Mouse (Mus musculus): ENCODE data around the gene Lpin3.

The Lpin3 gene

DNA sequence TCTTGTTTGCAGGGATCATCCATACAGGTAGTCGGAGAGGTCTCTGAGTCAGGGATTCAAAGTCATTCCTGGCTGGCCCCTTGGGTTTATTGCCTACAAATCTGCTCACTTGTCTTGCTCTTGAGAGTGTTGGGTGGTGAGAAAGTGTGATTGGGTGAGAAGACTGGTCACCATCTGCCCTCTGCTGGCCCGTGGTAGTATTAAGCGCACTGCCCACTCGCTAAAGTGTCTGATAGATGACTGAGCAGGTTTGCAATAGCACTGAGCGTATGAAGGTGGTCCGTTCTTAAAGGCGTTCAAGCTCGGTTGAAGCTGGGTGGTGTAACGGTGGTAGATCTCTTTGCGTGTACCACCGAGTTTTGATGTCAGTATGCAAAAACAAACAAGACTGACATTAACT lies 6.8 kb downstream of the Lpin3 start:
- peak; percentile 93 for DNase-seq (ENCODE audit: low read depth, low spot score)

DNA sequence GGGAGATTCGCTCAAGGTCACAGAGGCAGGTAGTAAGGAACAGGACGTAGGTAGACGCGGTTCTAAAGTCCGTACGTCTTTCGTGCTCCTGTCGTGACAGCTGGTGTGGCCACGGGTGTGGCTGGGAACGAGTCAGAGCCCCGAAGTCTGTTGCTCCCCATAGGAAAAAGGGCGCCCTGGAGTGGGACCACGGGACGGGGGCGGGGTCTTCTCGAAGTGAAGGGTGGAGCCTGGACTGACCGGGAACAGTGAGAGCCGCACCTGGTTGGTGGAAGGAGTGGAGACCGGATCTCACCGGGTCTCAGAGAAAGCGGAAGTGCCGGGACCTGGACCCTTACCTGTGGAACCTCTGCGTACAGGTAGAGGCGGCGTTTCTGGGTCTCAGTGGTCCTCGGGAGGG lies 7.4 kb downstream of the Lpin3 start:
- DNase-seq (ENCODE audit: low read depth, low spot score): peak; percentile 45

DNA sequence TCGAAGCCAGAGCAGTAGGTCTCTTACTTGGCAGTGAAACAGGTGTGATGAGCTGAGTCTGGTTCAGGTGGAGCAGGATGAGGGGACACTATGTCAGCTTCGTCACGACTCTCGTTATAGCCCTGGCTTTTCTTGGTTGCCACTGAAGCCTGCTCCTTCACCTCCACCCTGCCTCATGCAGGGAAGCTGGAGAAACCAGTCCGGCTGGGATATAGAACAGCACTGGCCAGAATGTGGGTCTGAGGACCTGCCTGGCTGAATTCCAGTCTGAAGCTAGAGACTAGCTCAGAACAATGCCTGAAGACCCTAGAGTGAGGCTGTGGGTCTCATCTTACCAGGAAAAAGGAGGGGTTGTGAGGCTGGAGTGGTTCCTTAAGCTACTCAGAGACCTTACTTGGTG lies 10.6 kb downstream of the Lpin3 start:
- DNase-seq (ENCODE audit: low read depth, low spot score): no peak

DNA sequence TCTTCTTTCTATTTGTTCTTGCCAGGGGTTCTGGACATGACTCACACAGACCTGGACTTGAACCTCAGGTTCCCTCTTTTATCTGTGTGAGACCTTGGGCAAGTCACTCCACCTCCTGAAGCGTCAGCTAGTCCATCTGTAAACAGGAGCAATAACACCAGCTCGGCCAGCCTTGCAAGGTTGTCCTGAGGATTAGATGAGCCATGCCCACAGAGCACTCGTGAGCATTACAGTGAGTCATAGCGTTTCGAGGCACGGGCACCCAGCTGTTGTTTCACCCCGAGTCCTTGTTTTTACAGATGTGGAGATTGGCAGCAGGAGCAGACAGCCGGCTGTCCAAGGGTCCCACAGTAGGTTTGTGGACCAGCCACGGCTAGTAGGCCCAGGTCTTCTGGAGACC lies 11.2 kb downstream of the Lpin3 start:
- no peak for DNase-seq (ENCODE audit: low read depth, low spot score)

DNA sequence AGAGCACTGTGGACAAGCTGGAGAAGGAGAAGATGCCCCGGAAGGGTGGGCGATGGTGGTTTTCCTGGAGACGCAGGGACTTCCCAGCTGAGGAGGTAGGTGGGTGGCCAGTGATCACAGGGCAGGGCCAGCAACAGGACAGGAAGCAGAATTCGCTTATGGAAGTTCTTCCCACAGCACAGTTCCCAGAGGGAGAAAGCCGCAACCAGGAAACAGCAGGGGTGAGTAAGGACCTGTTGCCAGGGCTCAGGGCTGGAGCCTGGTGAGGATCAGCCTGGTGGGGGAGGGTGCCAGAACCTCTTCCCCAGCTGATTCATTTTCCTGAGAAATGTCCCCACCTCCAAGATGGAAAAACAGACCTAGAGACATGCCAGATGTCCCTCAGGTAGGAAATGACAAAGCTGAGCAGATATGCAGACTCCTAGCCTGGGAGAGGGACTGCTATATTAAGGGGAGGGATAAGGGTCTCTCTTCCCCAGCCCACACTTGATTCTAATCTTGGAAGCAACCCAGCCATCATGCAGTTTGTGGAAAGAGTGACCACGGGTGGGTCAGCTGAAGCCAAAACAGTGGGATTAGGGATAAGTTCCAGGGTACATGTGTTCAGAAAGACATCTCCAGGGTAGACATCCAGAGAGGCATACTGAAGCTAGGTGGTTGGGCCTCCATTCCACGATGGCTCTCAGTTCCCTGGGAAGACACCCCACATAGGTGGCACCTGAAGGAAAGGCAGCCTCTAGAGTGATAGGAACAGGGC lies 21.4 kb downstream of the Lpin3 start:
- no peak for DNase-seq (ENCODE audit: low read depth, low spot score)

DNA sequence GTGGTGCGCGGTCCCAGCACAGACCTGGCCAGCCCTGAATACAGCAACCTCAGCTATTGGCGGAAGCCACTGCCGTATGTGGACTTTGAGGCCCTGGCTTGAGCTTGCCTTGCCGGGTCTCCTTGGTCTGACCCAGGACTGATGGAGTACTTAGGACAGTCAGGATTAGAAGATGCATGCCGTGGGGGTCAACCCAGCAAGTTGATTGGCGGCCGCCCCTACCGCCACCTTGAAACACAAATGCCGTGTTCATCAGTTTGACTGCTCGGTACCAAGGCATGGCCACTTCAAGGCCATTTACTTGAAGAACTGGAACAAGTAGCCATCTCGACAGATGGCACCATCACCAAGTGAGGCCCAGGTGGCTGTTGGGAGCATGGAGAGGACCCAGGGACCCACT lies 24.8 kb downstream of the Lpin3 start:
- DNase-seq (ENCODE audit: low read depth, low spot score): peak; percentile 47

DNA sequence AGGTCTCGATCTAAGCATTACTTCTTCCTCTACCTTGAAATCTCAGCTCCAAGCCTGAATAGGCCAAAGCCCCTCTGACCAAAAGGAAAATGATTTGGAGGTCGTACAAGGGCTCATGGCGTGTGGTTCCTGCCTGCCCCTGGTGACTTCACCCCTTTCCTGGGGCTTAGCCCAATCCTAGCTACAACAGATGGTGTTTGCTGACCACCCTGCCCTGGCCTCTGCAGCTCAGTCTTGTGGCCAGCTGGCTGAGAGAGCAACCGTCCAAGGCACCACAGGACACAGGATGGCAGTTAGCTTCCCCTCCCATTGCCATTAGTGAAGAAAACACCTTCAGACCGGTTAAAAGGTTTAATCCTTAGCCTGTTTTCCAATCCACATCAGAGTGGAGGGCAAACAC lies 25.6 kb downstream of the Lpin3 start:
- peak; percentile 94 for DNase-seq (ENCODE audit: low read depth, low spot score)

DNA sequence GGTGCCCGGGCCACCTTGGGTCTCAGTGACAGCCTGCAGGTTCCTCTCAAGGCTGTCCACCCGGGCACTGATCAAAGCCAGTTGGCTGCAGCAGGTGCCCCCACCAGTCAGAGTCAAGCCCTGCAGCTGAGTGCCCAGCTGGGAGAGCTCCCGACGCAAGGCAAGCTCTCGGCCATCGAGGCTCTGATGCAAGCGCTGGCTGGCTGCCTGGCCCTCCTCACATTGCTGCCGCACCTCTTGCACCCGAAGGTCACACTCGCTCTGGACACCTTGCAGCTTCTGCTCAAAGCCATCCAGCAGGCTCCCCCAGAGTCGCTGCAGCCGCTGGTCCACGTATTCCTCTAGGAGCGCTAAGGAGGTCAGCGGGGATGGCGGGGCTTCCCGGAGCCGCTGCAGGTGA lies 28.1 kb downstream of the Lpin3 start:
- DNase-seq (ENCODE audit: low read depth, low spot score): peak; percentile 34

DNA sequence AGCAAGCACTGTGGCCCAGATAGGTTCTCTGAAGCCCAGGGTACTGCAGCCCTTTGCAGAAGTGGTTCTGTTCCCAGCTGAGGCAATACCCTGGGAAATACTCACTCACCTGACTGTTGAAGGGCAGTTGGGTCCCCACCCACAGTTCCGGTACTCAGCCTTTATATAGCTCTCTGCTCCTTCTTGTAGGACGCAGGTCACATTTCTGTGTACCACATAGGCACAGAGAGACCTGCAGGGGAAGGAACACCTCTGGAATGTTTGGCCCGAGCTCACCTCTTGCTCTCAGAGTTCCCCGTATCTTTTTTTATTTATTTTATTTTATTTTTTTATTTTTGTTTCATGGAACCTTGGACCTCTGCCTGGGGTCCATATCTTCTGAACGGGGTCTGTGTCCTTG lies 30.2 kb downstream of the Lpin3 start:
- no peak for DNase-seq (ENCODE audit: low read depth, low spot score)

DNA sequence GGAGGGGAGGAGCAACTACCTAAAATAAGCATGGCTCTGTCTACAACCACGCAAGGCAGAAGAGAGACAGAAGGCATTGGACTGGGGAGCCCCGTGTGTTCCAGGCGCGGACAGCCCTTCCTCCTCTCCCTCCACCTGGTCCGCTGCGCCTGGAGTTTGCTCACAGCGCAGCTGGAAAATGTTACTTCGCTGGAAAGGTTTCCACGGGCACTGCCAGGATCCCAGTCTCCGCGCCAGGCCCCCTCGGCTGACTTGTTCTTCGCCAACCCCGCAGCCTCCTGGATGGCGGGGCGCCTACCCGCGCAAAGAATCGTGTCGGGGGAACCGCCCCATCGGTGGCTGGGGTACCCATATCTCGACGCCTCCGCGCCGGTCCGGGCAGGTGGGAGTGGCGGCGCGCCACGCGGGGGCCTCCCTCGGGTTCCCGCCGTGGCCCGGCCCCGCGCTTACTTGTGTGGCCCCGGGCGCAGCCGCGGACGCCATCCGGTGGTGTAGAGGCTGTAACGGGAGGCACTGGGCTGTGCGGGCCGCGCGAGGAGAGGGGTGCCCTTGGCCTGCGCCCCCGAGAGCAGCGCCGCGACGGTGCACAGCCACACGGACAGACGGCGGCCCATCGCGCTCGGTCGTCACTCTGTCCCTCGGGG lies 31.2 kb downstream of the Lpin3 start:
- peak; percentile 56 for DNase-seq (ENCODE audit: low read depth, low spot score)

DNA sequence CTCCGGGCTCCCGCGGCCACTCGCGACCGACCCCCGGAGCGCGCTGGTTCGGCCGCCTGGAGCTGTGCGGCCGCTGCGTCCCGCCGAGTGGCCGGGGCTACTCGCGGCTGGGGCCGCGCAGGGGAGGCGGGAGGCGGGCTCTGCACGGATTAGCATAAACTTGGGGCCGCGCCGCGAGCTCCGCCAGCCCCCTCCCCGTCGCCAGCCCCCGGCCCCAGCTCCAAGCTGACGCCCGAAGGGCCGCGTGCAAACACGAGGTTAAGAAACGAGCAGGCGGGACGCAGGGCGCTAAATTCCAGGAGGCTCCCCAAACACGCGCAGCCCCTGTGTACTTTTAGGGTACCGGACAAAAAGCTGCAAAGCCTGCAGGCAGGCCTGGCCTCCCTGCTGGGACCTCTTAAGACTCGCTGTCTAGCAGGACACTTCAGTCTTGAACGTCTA lies 31.8 kb downstream of the Lpin3 start, which contains the start of gene Emilin3:
TSS of gene Emilin3 (minus strand) at position 98 of the 441 bp plus-strand sequence.
- DNase-seq (ENCODE audit: low read depth, low spot score): no peak

DNA sequence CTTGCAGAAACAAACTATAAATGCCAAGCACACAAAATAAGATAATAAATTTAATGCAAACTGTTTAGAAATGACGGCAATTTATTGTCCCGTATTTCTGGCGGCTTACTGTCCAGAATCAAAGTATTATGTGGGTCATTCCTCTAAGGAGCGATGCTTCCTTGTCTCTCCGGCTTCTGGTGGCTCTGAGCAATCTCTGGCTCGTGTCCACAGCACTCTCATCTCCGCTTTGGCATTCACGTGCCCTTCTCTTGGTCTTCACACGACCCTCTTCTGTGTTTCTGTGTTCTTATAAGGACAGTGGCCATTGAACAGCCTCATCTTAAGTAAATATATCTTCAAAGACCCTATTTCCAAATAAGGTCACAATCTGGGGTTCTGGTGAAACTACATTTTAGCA lies 34.2 kb downstream of the Lpin3 start:
- peak; percentile 20 for DNase-seq (ENCODE audit: low read depth, low spot score)

DNA sequence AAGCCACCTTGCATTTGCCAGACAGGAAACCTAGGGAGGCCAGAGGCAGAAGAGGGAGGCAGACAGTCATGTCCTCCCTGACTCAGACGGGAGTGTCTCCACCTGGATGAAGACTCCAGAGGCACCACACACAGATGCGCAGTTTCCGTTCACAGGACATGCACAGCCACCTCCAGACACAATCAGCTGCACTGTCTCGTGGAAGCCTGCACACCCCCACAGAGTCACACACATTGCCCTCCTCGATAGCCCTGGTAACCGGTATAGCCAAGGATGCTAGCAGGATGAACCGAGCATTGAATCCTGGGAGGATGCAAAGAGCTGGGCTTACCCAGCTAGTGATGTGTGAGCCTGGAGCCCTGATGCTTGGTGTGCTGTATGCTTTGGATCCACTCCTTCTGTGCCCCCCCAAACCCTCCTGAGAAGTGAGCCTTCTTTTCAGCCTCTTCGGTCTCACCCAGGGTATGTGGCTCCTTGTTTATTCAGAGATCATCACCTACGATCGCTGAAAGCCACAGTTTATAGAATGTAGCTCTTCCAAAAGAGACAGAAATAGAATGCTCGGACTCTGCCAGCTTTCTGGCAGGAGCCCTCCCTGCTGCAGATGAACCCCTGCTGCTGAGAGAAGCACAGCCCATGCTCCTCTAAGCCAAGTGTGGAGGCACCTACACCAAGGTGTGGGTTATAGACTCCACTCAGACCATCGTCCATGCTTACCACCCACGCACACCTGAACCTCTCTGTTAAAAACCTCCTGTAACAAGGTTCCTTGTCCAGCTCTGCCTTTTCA lies 35.5 kb downstream of the Lpin3 start:
- DNase-seq (ENCODE audit: low read depth, low spot score): peak; percentile 91

DNA sequence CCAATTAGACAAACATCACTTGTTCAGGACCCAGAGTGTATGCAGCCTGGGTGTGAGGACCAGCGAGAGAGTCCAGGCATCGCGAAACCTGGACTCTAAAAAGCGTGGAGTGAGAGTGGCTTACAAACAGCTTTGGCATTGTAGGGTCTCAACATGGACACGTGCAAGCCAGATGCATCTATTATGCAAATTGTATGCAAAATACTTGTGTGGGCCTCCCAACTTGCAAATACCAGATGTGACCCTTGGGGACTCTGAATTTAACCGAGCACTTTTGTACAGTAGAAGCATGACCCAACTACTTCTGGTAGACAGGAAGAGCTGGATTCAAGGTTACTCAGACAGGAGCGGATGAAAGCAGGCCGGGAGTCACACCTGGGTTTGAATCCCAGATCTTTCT lies 36.2 kb downstream of the Lpin3 start:
- DNase-seq (ENCODE audit: low read depth, low spot score): no peak

DNA sequence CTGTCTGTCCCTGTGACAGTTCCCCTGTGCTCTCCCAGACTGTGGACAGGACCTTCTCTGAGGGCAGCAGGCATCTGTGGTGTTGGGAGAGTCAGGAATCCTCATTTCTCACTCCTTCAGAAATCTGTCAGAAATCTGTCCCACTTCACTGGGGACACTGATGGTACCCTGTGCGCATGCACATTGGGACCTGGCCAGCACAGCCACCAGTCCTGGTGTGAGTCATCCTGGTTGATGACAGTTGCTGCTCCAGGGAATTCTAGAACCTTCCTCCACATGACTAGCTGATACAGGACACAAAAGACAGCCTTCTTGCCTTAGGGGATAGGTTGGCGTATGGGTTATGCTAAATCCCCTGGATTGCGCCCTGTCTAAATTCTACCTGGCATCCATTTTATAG lies 36.8 kb downstream of the Lpin3 start:
- DNase-seq (ENCODE audit: low read depth, low spot score): peak; percentile 87

DNA sequence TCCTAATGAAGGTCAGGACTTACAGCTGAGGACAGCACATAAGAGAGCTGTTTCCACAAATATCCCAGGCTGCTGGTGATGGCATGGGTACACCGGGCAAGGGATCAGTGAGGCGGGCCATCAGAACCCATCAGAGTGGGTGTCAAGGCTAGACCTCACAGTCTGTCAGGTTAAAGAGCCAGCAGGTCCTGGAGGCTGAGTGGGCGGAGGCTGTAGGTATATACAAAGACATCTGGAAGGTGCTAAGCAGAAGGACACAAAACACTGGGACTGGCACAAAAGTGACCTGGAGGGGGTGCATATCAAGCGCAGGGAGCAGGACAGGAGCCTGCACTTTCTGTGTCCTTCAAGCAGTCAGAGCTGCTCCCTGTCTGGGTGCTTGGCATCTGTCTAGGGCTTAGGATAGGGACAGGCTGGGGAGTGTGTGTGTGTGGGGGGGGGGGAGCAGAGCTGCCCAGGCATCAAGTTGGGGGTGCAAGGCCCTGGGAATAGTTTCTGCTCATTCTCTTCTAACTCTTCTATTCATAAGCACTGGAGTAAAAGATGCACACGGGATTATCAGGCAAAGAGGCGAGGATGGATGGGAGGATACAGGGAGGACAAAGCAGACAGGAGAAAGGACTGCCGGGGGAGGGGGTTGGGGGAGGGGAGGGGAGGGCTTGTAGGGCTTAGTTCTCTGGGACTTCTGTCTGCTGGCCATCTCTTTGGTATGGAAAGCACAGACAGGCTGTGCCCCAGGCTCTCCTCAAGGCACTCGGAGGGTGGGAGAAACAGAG lies 37.9 kb downstream of the Lpin3 start:
- no peak for DNase-seq (ENCODE audit: low read depth, low spot score)

DNA sequence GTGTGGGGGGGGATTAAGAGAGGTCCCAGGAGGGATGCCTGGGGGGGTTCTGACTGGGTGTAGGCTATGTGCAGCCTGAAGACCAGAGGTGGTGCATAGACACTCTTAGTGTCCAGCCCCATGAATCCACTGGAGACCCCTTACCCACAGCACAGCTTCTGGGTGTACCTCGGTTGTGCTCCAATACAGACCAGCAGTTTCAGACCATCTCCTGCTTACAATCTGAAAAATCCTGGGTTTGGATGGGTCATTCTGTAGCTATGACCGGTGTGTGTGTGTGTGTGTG lies 38.4 kb downstream of the Lpin3 start:
- DNase-seq (ENCODE audit: low read depth, low spot score): no peak

DNA sequence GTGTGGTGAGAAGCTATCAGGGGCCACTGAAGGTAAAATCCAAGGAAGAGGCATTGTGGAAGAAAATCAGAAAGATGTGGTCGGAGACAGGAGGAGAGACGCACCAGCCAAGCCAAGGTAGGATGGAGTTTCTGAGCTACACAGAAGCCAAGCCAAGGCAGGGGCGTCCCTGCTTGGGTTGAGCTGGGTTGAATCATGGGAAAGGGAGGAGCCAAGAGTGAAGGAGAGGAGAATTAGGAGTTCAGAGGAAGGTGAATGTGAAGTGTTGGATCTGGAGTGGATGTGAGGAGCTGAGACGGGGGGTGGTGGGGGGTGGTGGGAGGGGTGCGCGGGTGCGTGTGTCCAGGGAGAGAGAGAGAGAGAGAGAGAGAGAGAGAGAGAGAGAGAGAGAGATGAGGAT lies 40.8 kb downstream of the Lpin3 start:
- no peak for DNase-seq (ENCODE audit: low read depth, low spot score)

DNA sequence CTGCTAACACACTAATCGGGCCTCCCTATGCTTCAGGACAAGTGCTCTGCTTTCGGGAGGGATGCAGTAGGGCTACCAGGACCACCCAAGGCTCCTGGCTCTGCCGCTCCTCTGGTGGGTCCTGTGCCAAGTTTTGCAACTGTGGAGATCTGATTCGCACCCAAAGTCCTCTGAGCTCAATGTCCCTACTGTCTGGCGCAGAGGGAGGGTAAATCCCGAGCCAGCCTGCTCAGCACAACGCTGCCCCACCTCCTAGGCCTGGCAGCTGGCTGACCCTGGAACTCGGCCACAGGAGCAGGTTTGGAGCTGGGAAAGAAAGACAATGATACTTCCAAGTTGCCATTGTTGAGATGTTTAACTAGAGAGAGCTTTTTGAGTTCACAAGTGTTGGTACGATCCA lies 44.7 kb downstream of the Lpin3 start:
- DNase-seq (ENCODE audit: low read depth, low spot score): peak; percentile 57

DNA sequence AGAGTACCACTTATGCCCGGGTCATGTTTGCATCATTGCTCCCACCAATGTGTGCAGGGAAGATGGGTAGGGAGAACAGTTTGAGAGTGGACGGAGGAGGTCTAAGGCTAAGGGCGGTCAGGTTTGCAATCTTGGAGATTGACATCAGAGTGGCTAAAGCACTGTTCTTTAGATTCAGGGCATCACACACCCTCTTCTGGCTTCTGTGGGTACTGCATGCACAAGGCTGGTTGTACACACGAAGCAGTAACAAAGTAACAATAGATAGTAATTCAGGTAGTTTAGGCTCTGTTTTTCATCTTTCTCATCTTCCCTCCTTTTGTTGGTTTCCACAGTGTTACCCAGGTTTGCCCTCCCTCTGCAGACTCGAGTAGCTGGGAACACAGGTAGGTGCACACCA lies 50.9 kb downstream of the Lpin3 start:
- no peak for DNase-seq (ENCODE audit: low read depth, low spot score)

DNA sequence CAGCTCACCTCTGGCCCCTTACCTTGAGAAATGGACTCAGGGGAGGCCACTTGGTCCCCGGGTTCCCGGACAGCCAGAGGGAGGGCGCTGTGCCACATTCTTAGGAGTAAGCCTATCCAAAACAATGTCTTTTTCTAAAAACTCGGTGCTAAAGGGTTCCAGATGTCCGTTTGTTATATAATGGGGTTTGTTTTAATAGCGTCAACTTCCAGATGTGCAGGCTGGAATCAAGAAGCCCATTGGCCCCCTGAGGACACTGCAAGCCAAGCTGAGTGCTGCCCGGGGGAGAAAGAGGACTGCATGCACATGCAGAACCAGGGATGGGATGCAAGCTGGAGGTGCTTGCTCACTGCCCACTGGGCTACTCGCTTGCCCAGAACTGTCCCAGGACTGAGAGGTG lies 51.9 kb downstream of the Lpin3 start:
- DNase-seq (ENCODE audit: low read depth, low spot score): no peak

DNA sequence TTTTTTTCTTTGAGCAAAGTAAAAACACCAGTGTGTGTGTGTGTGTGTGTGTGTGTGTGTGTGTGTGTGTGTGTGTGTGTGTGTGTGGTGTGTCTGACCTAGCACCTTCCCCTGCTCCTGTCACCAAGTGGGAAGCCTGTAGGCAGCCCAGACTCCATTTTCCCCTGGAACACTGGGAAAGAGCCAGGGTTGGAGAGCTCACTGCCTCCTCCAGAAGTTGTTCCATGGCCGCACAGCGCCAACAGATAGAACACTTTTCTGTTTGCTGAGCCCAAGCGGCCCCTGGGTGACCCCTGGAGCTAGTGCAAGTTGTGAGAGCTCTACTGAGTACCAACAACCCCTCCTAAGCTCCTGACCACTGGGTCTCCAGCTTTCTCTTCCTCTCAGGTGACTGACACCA lies 52.5 kb downstream of the Lpin3 start:
- DNase-seq (ENCODE audit: low read depth, low spot score): peak; percentile 37
